Mouse (Mus musculus): ENCODE results near the gene Aicda.
"Not testable (repeated sequence)": the region's sequence is repeated elsewhere in the genome, so short reads cannot be mapped to it uniquely, and the experiment has no call there.

Aicda gene

GRCm38 (mm10) chr6:122553606-122554005, at the start of gene Aicda:
TSS of gene Aicda (plus strand) at chr6:122553801.
- no peak for DNase-seq (ENCODE audit: extremely low read depth, insufficient read length, low spot score)

GRCm38 (mm10) chr6:122505041-122505440, 48.6 kb upstream of the Aicda start:
- DNase-seq (ENCODE audit: extremely low read depth, insufficient read length, low spot score), result no peak

- no peak for DNase-seq (ENCODE audit: extremely low read depth, insufficient read length, low spot score)
Measured at GRCm38 (mm10) chr6:122505545-122505944, 48.1 kb upstream of the Aicda start, which contains the start of gene Mfap5. TSS of gene Mfap5 (plus strand) at chr6:122505845.

GRCm38 (mm10) chr6:122508494-122508893, 45.1 kb upstream of the Aicda start:
- DNase-seq (ENCODE audit: extremely low read depth, insufficient read length, low spot score), result no peak

GRCm38 (mm10) chr6:122512914-122513878, 40.4 kb upstream of the Aicda start:
- DNase-seq (ENCODE audit: extremely low read depth, insufficient read length, low spot score), result peak; percentile 42

GRCm38 (mm10) chr6:122514312-122514711, 39.3 kb upstream of the Aicda start:
- no peak for DNase-seq (ENCODE audit: extremely low read depth, insufficient read length, low spot score)

GRCm38 (mm10) chr6:122515762-122516161, 37.8 kb upstream of the Aicda start:
- not testable (repeated sequence) for DNase-seq (ENCODE audit: extremely low read depth, insufficient read length, low spot score)

- DNase-seq (ENCODE audit: extremely low read depth, insufficient read length, low spot score), result no peak
Measured at GRCm38 (mm10) chr6:122517668-122518067, 35.9 kb upstream of the Aicda start.

- DNase-seq (ENCODE audit: extremely low read depth, insufficient read length, low spot score), result no peak
Measured at GRCm38 (mm10) chr6:122519384-122519783, 34.2 kb upstream of the Aicda start.

GRCm38 (mm10) chr6:122522595-122522994, 31.0 kb upstream of the Aicda start:
- DNase-seq (ENCODE audit: extremely low read depth, insufficient read length, low spot score), result peak; percentile 29

GRCm38 (mm10) chr6:122523289-122523688, 30.3 kb upstream of the Aicda start:
- no peak for DNase-seq (ENCODE audit: extremely low read depth, insufficient read length, low spot score)

- no peak for DNase-seq (ENCODE audit: extremely low read depth, insufficient read length, low spot score)
Measured at GRCm38 (mm10) chr6:122527596-122527995, 26.0 kb upstream of the Aicda start.

- no peak for DNase-seq (ENCODE audit: extremely low read depth, insufficient read length, low spot score)
Measured at GRCm38 (mm10) chr6:122528136-122528535, 25.5 kb upstream of the Aicda start.

- no peak for DNase-seq (ENCODE audit: extremely low read depth, insufficient read length, low spot score)
Measured at GRCm38 (mm10) chr6:122531466-122532174, 22.0 kb upstream of the Aicda start.

- no peak for DNase-seq (ENCODE audit: extremely low read depth, insufficient read length, low spot score)
Measured at GRCm38 (mm10) chr6:122532883-122533302, 20.7 kb upstream of the Aicda start.

GRCm38 (mm10) chr6:122534032-122534431, 19.6 kb upstream of the Aicda start:
- no peak for DNase-seq (ENCODE audit: extremely low read depth, insufficient read length, low spot score)

- DNase-seq (ENCODE audit: extremely low read depth, insufficient read length, low spot score), result no peak
Measured at GRCm38 (mm10) chr6:122539564-122539963, 14.0 kb upstream of the Aicda start.

- not testable (repeated sequence) for DNase-seq (ENCODE audit: extremely low read depth, insufficient read length, low spot score)
Measured at GRCm38 (mm10) chr6:122542459-122542858, 11.1 kb upstream of the Aicda start.

GRCm38 (mm10) chr6:122543574-122543973, 10.0 kb upstream of the Aicda start:
- no peak for DNase-seq (ENCODE audit: extremely low read depth, insufficient read length, low spot score)

- DNase-seq (ENCODE audit: extremely low read depth, insufficient read length, low spot score), result no peak
Measured at GRCm38 (mm10) chr6:122544672-122545071, 8.9 kb upstream of the Aicda start.

GRCm38 (mm10) chr6:122545289-122545882, 8.2 kb upstream of the Aicda start:
- DNase-seq (ENCODE audit: extremely low read depth, insufficient read length, low spot score), result peak; percentile 80
